In genomic region chr2:157537118-157537517, GRCm38 (mm10) we compare ENCODE assay signal across 10 mouse cellular contexts. TPM values are rescaled to one million over a fixed set of nuclear protein-coding genes. Genes with fewer than 3 reads are reported as not detected.
DNase-seq lines count a peak whose midpoint lies in the region; ATAC-seq and TF ChIP-seq lines count a peak whose summit lies in the region.
"Had no signal": no experiment of that assay in that cellular context is flagged by ENCODE, and none has a peak within 500 bp of the region (broad histone marks: within the 10 kb centered on the region; RNA-seq: fewer than 3 reads in every experiment).

No protein-coding gene starts in this region.

- H3K27me3 ChIP-seq in lung, embryonic 14.5 days (ENCODE audit: insufficient read depth, low read length) = no peaks in the 10 kb centered on the region
- H3K27me3 ChIP-seq in forebrain, embryonic 16.5 days (replicated peaks; ENCODE audit: control insufficient read depth, insufficient read depth, low read length) = no peaks in the 10 kb centered on the region
- no peaks in the 10 kb centered on the region for H3K27me3 ChIP-seq in midbrain, embryonic 14.5 days (ENCODE audit: control insufficient read depth, insufficient read depth, low read length)

- no peak for ATAC-seq in lung, embryonic 14.5 days (ENCODE audit: insufficient read depth)
- ATAC-seq in forebrain, embryonic 16.5 days = peak; percentile 42; the same call in 1 of the 2 replicates
- ATAC-seq in midbrain, embryonic 14.5 days (ENCODE audit: low FRiP score, low TSS enrichment) = no peak

- no peak overlapping the region; the same call in 1 of the 2 replicates for H3K9ac ChIP-seq in lung, embryonic 14.5 days
- peak overlapping the region; percentile 22; the same call in 1 of the 2 replicates for H3K9ac ChIP-seq in forebrain, embryonic 16.5 days (replicated peaks; ENCODE audit: low read depth, low read length)
- no peak overlapping the region for H3K9ac ChIP-seq in midbrain, embryonic 14.5 days (replicated peaks; ENCODE audit: low read length)
- H3K9ac ChIP-seq: liver, embryonic 13.5 days had no signal

- H3K9me3 ChIP-seq in lung, embryonic 14.5 days (ENCODE audit: low read depth, low read length) = no peaks in the 10 kb centered on the region
- H3K9me3 ChIP-seq in forebrain, embryonic 16.5 days (ENCODE audit: control insufficient read depth, low read length) = no peaks in the 10 kb centered on the region
- no peaks in the 10 kb centered on the region for H3K9me3 ChIP-seq in midbrain, embryonic 14.5 days (ENCODE audit: control insufficient read depth, low read length)
- H3K9me3 ChIP-seq: liver, embryonic 13.5 days had no signal

- no peak overlapping the region for H3K4me2 ChIP-seq in lung, embryonic 14.5 days
- 0 out of 2 replicates have a peak overlapping the region, but pooled peaks have one; percentile 1 for H3K4me2 ChIP-seq in forebrain, embryonic 16.5 days (ENCODE audit: low read length)
- no peak overlapping the region for H3K4me2 ChIP-seq in midbrain, embryonic 14.5 days (ENCODE audit: low read length)
- H3K4me2 ChIP-seq: liver, embryonic 13.5 days had no signal

- no peak for TF ChIP-seq POLR2A in brain, embryonic 14.5 days (IDR thresholded peaks at IDR 0.05; ENCODE audit: borderline replicate concordance, extremely low read depth, insufficient read depth, insufficient read length, poor library complexity, severe bottlenecking)

- no peaks in the 10 kb centered on the region for H3K36me3 ChIP-seq in lung, embryonic 14.5 days (ENCODE audit: insufficient read depth)
- no peaks in the 10 kb centered on the region for H3K36me3 ChIP-seq in forebrain, embryonic 16.5 days (ENCODE audit: control insufficient read depth, insufficient read depth)
- no peaks in the 10 kb centered on the region; the same call in 1 of the 2 replicates for H3K36me3 ChIP-seq in midbrain, embryonic 14.5 days (ENCODE audit: control insufficient read depth, insufficient read depth, low read length)
- H3K36me3 ChIP-seq: liver, embryonic 13.5 days had no signal

- peak overlapping the region; percentile 73 for H3K27ac ChIP-seq in lung, embryonic 14.5 days (ENCODE audit: low read depth)
- H3K27ac ChIP-seq in forebrain, embryonic 16.5 days (ENCODE audit: low read length) = peak overlapping the region; percentile 69
- H3K27ac ChIP-seq in midbrain, embryonic 14.5 days (replicated peaks; ENCODE audit: low read depth, low read length) = peak overlapping the region; percentile 81
- H3K27ac ChIP-seq: liver, embryonic 13.5 days had no signal

- TF ChIP-seq CTCF in lung, embryonic 14.5 days (IDR thresholded peaks at IDR 0.05; ENCODE audit: low read depth) = no peak
- no peak for TF ChIP-seq CTCF in brain, embryonic 14.5 days (IDR thresholded peaks at IDR 0.05; ENCODE audit: borderline replicate concordance, extremely low read depth, insufficient read depth, insufficient read length)

- H3K4me1 ChIP-seq in lung, embryonic 14.5 days (ENCODE audit: insufficient read depth) = peaks cover 11% of the 10 kb centered on the region
- H3K4me1 ChIP-seq in forebrain, embryonic 16.5 days (replicated peaks; ENCODE audit: control insufficient read depth, insufficient read depth, low read length) = peaks cover 53% of the 10 kb centered on the region
- peaks cover 65% of the 10 kb centered on the region for H3K4me1 ChIP-seq in midbrain, embryonic 14.5 days (ENCODE audit: control insufficient read depth, insufficient read depth, low read length)

- no peak overlapping the region for H3K4me3 ChIP-seq in lung, embryonic 14.5 days (ENCODE audit: low read depth, low read length)
- H3K4me3 ChIP-seq in forebrain, embryonic 16.5 days (replicated peaks; ENCODE audit: low read length) = no peak overlapping the region
- H3K4me3 ChIP-seq in midbrain, embryonic 14.5 days (replicated peaks; ENCODE audit: low read depth, low read length) = no peak overlapping the region
- H3K4me3 ChIP-seq: liver, embryonic 13.5 days had no signal

- WGBS in lung, embryonic 14.5 days = 28% methylated on average over 7 of the region's 7 CpGs
- 16% methylated on average over 7 of the region's 7 CpGs for WGBS in forebrain, embryonic 16.5 days
- WGBS in midbrain, embryonic 14.5 days = 15% methylated on average over 7 of the region's 7 CpGs

- DNase-seq in lung, embryonic 14.5 days = peak; percentile 74
- DNase-seq in lung, postnatal 4 days = no peak
- peak; percentile 91 for DNase-seq in brain, embryonic 14.5 days (ENCODE audit: low read depth)
- peak; percentile 89 for DNase-seq in midbrain, embryonic 14.5 days
- DNase-seq in thymus, postnatal 10 days (ENCODE audit: low spot score in 2 of 2) = no peak
- DNase-seq in adrenal gland, postnatal 25 days = no peak
- no peak for DNase-seq in gastrocnemius, postnatal 10 days
- DNase-seq: kidney, adult 9 months; liver, embryonic 13.5 days had no signal

RNA-seq across cellular contexts. Expression of gene Nnat, which starts 22.8 kb away (rescaled TPM):
- 414 and 435 TPM in 2 replicates for polyA plus RNA-seq in lung, embryonic 14.5 days (2014; fragmentation: Nextera tagmentation; extraction: Ambion mirVana)
- 8,068 and 9,838 TPM in 2 replicates for polyA plus RNA-seq in brain, embryonic 14.5 days (2012; rRNA removed)
- 5,254 and 7,174 TPM in 2 replicates for polyA plus RNA-seq in forebrain, embryonic 16.5 days (2015; fragmentation: Nextera tagmentation; extraction: Ambion mirVana)
- 7,465 and 9,945 TPM in 2 replicates for polyA plus RNA-seq in midbrain, embryonic 14.5 days (2014; fragmentation: Nextera tagmentation; extraction: Ambion mirVana)
- 71.3 and 91.2 TPM in 2 replicates for total RNA-seq in adrenal gland, postnatal 25 days (2021)
- total RNA-seq in gastrocnemius, postnatal 10 days (2021) = 10 to 100 TPM; 11.3 to 14.3 TPM

RNA-seq across cellular contexts. Expression of gene Blcap, which starts 34.0 kb away (rescaled TPM):
- 49.3 and 49.8 TPM in 2 replicates for polyA plus RNA-seq in lung, embryonic 14.5 days (2014; fragmentation: Nextera tagmentation; extraction: Ambion mirVana)
- polyA plus RNA-seq in brain, embryonic 14.5 days (2012; rRNA removed) = 225 and 231 TPM in 2 replicates
- polyA plus RNA-seq in forebrain, embryonic 16.5 days (2015; fragmentation: Nextera tagmentation; extraction: Ambion mirVana) = 196 and 239 TPM in 2 replicates
- polyA plus RNA-seq in midbrain, embryonic 14.5 days (2014; fragmentation: Nextera tagmentation; extraction: Ambion mirVana) = 353 and 397 TPM in 2 replicates
- total RNA-seq in adrenal gland, postnatal 25 days (2021) = 61.5 and 82.8 TPM in 2 replicates
- 10 to 100 TPM; 25.9 to 34.6 TPM for total RNA-seq in gastrocnemius, postnatal 10 days (2021)

Comparison
In these comparisons a context has a peak if more than half of its experiments do, and no peak if none do; other contexts are left out.
1. DNase-seq: peak in lung, embryonic 14.5 days (single experiment), brain, embryonic 14.5 days (single experiment) and midbrain, embryonic 14.5 days (single experiment); none in lung, postnatal 4 days (0 of 2), thymus, postnatal 10 days (0 of 2), adrenal gland, postnatal 25 days (single experiment) and gastrocnemius, postnatal 10 days (single experiment).
2. RNA of gene Nnat, which starts 22.8 kb away (polyA plus RNA-seq): 8,068 to 9,838 TPM in brain, embryonic 14.5 days, 7,465 to 9,945 TPM in midbrain, embryonic 14.5 days and 5,254 to 7,174 TPM in forebrain, embryonic 16.5 days; 414 to 435 TPM in lung, embryonic 14.5 days; every median in the first group is over 10 times any median in the second.
3. Peak in every context shown above with its lines, with median percentiles within 50 percentile points of each other: H3K27ac ChIP-seq.